Mouse (Mus musculus): ENCODE data around the gene Ccdc146. TPM values are rescaled to one million over a fixed set of nuclear protein-coding genes. Genes with fewer than 3 reads are reported as not detected.

Gene Ccdc146
- polyA plus RNA-seq, 1 experiment = not detected

- H3K4me1 ChIP-seq (ENCODE audit: control insufficient read depth, insufficient read depth, low read length) = no peaks in the 10 kb centered on the region
- 63% methylated on average over 5 of the region's 5 CpGs for WGBS
- no peaks in the 10 kb centered on the region for H3K27me3 ChIP-seq (replicated peaks; ENCODE audit: control insufficient read depth, insufficient read depth, low read length)
- H3K27ac ChIP-seq (ENCODE audit: insufficient read depth, low read depth, low read length) = no peak overlapping the region
- TF ChIP-seq CTCF (conservative IDR thresholded peaks at IDR 0.05; ENCODE audit: insufficient read depth, insufficient read length, low read depth, low read length) (no peak), POLR2A (IDR thresholded peaks at IDR 0.05; ENCODE audit: low read depth, low read length) (no peak)
- no peaks in the 10 kb centered on the region for H3K36me3 ChIP-seq (ENCODE audit: control insufficient read depth, insufficient read depth, low read length)
- no peak for DNase-seq
- H3K4me3 ChIP-seq (ENCODE audit: insufficient read depth, low read depth, low read length) = no peak overlapping the region
These were observed 12.4 kb downstream of the Ccdc146 start for GRCm38 (mm10) chr5:21412056-21412455.

- Histone ChIP-seq H3K36me3 (ENCODE audit: control insufficient read depth, insufficient read depth, low read length) (no peaks in the 10 kb centered on the region), H3K4me1 (ENCODE audit: control insufficient read depth, insufficient read depth, low read length) (no peaks in the 10 kb centered on the region), H3K27ac (ENCODE audit: insufficient read depth, low read depth, low read length) (0 out of 2 replicates have a peak overlapping the region, but pooled peaks have one; percentile 2), H3K4me3 (ENCODE audit: insufficient read depth, low read depth, low read length) (no peak overlapping the region), H3K27me3 (replicated peaks; ENCODE audit: control insufficient read depth, insufficient read depth, low read length) (no peaks in the 10 kb centered on the region)
- TF ChIP-seq CTCF (conservative IDR thresholded peaks at IDR 0.05; ENCODE audit: insufficient read depth, insufficient read length, low read depth, low read length) = no peak
- no peak for TF ChIP-seq POLR2A (IDR thresholded peaks at IDR 0.05; ENCODE audit: low read depth, low read length)
- peak; percentile 24 for DNase-seq
- WGBS = 83% methylated on average over 5 of the region's 5 CpGs
These were observed 13.2 kb downstream of the Ccdc146 start for GRCm38 (mm10) chr5:21411261-21411666.

DNA sequence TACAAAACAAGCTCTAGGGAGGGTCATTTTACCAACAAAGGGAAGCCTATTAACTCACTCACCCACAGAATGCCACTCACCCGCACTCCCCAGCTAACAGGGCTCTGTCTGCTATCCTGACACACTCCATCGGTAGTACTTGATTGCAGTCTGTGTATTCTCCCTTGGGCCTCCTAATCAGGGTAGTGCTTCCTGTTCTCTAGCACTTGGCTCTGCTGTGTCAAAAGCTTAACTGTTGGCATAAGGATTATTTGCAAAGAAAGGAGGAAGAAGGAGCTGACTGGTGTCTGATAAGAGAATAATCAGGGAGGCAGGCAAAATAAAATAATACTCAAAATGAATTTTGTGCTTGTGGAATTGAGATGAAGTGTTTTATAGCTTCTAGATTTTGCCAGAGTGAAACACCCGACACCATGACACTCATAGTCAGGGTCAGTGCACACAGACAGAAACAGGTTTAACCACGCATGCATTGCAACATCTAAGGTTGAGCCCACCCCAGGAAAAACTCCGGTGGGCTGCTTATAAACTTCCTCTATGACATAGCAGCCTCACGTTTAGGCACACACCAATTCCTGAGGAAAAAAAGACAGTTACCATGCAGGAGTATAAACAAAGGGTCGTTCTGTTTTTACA lies 29.2 kb downstream of the Ccdc146 start:
- H3K4me3 ChIP-seq (ENCODE audit: insufficient read depth, low read depth, low read length) = no peak overlapping the region
- WGBS = 30% methylated on average over 7 of the region's 7 CpGs
- H3K4me1 ChIP-seq (ENCODE audit: control insufficient read depth, insufficient read depth, low read length) = peaks cover 7% of the 10 kb centered on the region; the same call in 1 of the 2 replicates
- H3K27ac ChIP-seq (ENCODE audit: insufficient read depth, low read depth, low read length) = no peak overlapping the region
- H3K27me3 ChIP-seq (replicated peaks; ENCODE audit: control insufficient read depth, insufficient read depth, low read length) = no peaks in the 10 kb centered on the region
- no peak for DNase-seq
- H3K36me3 ChIP-seq (ENCODE audit: control insufficient read depth, insufficient read depth, low read length) = no peaks in the 10 kb centered on the region
- TF ChIP-seq CTCF (conservative IDR thresholded peaks at IDR 0.05; ENCODE audit: insufficient read depth, insufficient read length, low read depth, low read length) (no peak), POLR2A (IDR thresholded peaks at IDR 0.05; ENCODE audit: low read depth, low read length) (no peak)

DNA sequence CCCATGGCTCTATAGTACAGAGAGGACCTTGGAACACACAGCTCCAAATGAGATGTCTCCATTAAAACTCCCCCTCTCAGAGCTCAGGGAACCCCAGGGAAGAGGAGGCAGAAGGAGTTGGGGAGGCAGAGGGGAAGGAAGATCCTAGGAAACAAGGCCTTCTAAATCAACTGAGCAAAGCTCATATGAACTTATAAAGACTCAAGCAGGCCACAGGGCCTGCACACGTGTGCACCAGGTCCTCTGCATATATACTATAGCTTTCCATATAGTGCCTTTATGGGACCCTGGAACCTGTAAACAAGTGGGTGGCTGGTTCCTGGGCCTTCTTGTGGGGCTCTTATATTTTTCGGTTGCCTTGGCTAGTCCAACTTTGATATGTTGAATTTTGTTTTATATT lies 29.9 kb downstream of the Ccdc146 start:
- DNase-seq = no peak
- WGBS = 88% methylated on average over 2 of the region's 2 CpGs
- no peak for TF ChIP-seq POLR2A (IDR thresholded peaks at IDR 0.05; ENCODE audit: low read depth, low read length)
- Histone ChIP-seq H3K4me3 (ENCODE audit: insufficient read depth, low read depth, low read length) (no peak overlapping the region), H3K27ac (ENCODE audit: insufficient read depth, low read depth, low read length) (no peak overlapping the region), H3K4me1 (ENCODE audit: control insufficient read depth, insufficient read depth, low read length) (peaks cover 7% of the 10 kb centered on the region; the same call in 1 of the 2 replicates), H3K36me3 (ENCODE audit: control insufficient read depth, insufficient read depth, low read length) (no peaks in the 10 kb centered on the region), H3K27me3 (replicated peaks; ENCODE audit: control insufficient read depth, insufficient read depth, low read length) (no peaks in the 10 kb centered on the region)

DNA sequence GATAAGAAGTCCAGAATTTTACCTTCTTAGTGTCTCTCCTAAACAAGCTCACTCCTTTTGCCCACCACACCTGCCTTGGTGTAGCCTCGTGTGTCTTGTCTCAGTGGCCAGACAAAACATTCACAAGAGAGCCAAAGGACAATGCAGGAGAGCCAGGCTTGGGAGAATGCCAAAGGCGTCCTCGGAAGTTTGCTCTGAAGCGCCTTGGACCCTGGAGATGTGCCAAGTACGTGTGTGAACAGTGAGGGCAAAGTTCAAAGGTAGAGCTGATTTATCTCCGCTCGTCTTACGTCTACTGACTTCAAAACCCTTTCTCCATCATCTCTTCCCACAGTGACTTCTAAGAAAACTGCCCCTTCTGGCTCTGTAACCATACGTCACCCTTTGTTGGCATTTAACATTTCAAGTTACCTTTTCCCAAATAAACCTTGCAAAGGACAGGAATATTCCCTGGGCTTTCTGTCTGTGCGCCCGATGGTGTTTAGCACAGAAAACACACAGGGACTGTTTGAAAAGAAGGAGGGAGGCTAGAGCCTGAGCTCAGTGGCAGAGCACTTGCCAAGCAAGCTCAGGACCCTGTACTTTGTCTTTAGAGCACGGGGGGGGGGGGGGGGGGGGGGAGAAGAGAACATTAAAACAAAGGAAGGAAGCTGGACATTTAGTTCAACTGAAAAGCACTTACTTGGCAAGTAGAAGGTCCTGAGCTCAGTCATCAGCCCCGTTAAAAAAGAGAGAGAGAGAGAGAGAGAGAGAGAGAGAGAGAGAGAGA lies 32.7 kb downstream of the Ccdc146 start:
- WGBS = 26% methylated on average over 12 of the region's 13 CpGs
- peak; percentile 92 for DNase-seq
- H3K27ac ChIP-seq (ENCODE audit: insufficient read depth, low read depth, low read length) = peak overlapping the region; percentile 82
- TF ChIP-seq POLR2A (IDR thresholded peaks at IDR 0.05; ENCODE audit: low read depth, low read length) (no peak), CTCF (conservative IDR thresholded peaks at IDR 0.05; ENCODE audit: insufficient read depth, insufficient read length, low read depth, low read length) (no peak)
- H3K27me3 ChIP-seq (replicated peaks; ENCODE audit: control insufficient read depth, insufficient read depth, low read length) = no peaks in the 10 kb centered on the region
- no peaks in the 10 kb centered on the region for H3K36me3 ChIP-seq (ENCODE audit: control insufficient read depth, insufficient read depth, low read length)
- no peak overlapping the region for H3K4me3 ChIP-seq (ENCODE audit: insufficient read depth, low read depth, low read length)
- peaks cover 7% of the 10 kb centered on the region; the same call in 1 of the 2 replicates for H3K4me1 ChIP-seq (ENCODE audit: control insufficient read depth, insufficient read depth, low read length)

DNA sequence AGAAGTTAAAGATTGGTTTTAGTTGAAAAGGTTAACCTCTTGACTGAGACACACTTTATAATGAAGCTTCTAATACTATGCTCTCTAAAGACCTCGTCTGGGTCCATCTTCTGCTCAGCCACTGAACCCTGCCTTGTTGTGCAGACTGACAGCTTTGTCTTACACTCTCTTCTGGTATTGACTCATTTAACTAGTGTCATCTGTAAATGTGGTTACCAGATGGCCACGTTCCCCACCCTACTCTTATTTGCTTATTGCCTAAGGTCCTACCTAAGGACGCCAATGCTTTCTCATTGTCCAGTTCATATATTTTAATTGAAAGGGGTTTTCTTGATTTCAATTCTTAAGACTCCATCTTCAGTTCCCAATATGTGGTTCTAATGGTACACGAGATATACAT lies 35.6 kb downstream of the Ccdc146 start:
- H3K36me3 ChIP-seq (ENCODE audit: control insufficient read depth, insufficient read depth, low read length) = no peaks in the 10 kb centered on the region
- H3K27ac ChIP-seq (ENCODE audit: insufficient read depth, low read depth, low read length) = no peak overlapping the region
- 90% methylated on average over 4 of the region's 4 CpGs for WGBS
- no peak for DNase-seq
- peaks cover 7% of the 10 kb centered on the region; the same call in 1 of the 2 replicates for H3K4me1 ChIP-seq (ENCODE audit: control insufficient read depth, insufficient read depth, low read length)
- TF ChIP-seq CTCF (conservative IDR thresholded peaks at IDR 0.05; ENCODE audit: insufficient read depth, insufficient read length, low read depth, low read length) (no peak), POLR2A (IDR thresholded peaks at IDR 0.05; ENCODE audit: low read depth, low read length) (no peak)
- H3K27me3 ChIP-seq (replicated peaks; ENCODE audit: control insufficient read depth, insufficient read depth, low read length) = no peaks in the 10 kb centered on the region
- H3K4me3 ChIP-seq (ENCODE audit: insufficient read depth, low read depth, low read length) = no peak overlapping the region

DNA sequence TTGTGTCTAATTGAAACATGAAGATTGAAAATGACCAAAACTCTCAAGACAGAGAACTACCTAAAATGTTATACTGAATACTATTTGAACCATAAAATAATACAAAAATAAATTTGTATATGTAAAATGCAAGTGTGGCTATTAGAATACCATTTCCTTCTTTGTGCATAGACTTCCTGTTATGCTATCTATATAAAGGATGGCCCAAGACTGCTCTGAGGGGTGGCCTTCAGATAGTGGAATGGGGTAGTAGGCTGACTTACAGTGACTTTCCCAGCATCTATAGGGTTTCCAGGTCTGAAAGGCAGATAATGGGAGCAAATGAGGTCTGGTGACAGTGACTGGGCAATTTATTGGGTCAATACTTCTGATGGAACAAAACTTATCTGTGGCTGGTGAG lies 37.1 kb downstream of the Ccdc146 start:
- H3K27me3 ChIP-seq (replicated peaks; ENCODE audit: control insufficient read depth, insufficient read depth, low read length) = no peaks in the 10 kb centered on the region
- no peak overlapping the region for H3K4me3 ChIP-seq (ENCODE audit: insufficient read depth, low read depth, low read length)
- TF ChIP-seq POLR2A (IDR thresholded peaks at IDR 0.05; ENCODE audit: low read depth, low read length) (no peak), CTCF (conservative IDR thresholded peaks at IDR 0.05; ENCODE audit: insufficient read depth, insufficient read length, low read depth, low read length) (no peak)
- DNase-seq = no peak
- H3K27ac ChIP-seq (ENCODE audit: insufficient read depth, low read depth, low read length) = no peak overlapping the region
- no peaks in the 10 kb centered on the region for H3K36me3 ChIP-seq (ENCODE audit: control insufficient read depth, insufficient read depth, low read length)
- H3K4me1 ChIP-seq (ENCODE audit: control insufficient read depth, insufficient read depth, low read length) = peaks cover 6% of the 10 kb centered on the region; the same call in 1 of the 2 replicates

Measured in kidney, adult 2 months (tissue).